Mouse (Mus musculus) mouse embryonic stem cell (cell line): ENCODE data around the gene Gm49366.
"Not testable (repeated sequence)": the region's sequence is repeated elsewhere in the genome, so short reads cannot be mapped to it uniquely, and the experiment has no call there.

Experiments used
- in situ Hi-C, 2 experiments: fragments of 300-500 bp; cut with MboI; formaldehyde crosslinking; loops; 1 replicate in 1 of 2; 3 replicates in 1 of 2; pipeline ENCODE4 v1.14.3; 2019 to 2020; ENCODE audit warnings: low sequenced_read_pairs in 2 of 2, low pct_unique_long_range_greater_than_20kb in 1 of 2, mixed read lengths in 1 of 2; ENCODE audit not compliant: unreplicated experiment in 1 of 2

Gene Gm49366

GRCm38 (mm10) chr12:84028328-84028727 lies 10.4 kb upstream of the Gm49366 start:
- in situ Hi-C loops, result not testable (repeated sequence)

- in situ Hi-C loops, result not testable (repeated sequence)
Measured at GRCm38 (mm10) chr12:84029043-84029442, 9.7 kb upstream of the Gm49366 start.

- in situ Hi-C loops, result no loop called here
Measured at GRCm38 (mm10) chr12:84030659-84031332, 7.9 kb upstream of the Gm49366 start.

GRCm38 (mm10) chr12:84032854-84033253 lies 5.9 kb upstream of the Gm49366 start:
- in situ Hi-C loops, result no loop called here

- in situ Hi-C loops, result not testable (repeated sequence)
Measured at GRCm38 (mm10) chr12:84033302-84033701, 5.4 kb upstream of the Gm49366 start.

GRCm38 (mm10) chr12:84034108-84034507 lies 4.6 kb upstream of the Gm49366 start:
- in situ Hi-C loops, result no loop called here

- in situ Hi-C loops, result not testable (repeated sequence)
Measured at GRCm38 (mm10) chr12:84038241-84038640, 494 bp upstream of the Gm49366 start, which contains the start of gene Acot4. Acot4 (plus strand) TSS chr12:84038379.

GRCm38 (mm10) chr12:84042248-84042647 lies 3.5 kb downstream of the Gm49366 start:
- in situ Hi-C loops, result loop anchor here (10.0 kb wide), 1 partner anchor 57 kb away; the partner anchor contains the start of genes Acot2 (in 2 of the 2) and Heatr4 (in 2 of the 2)

GRCm38 (mm10) chr12:84044045-84044444 lies 5.3 kb downstream of the Gm49366 start:
- in situ Hi-C loops, result loop anchor here (10.0 kb wide), 1 partner anchor 59 kb away; the partner anchor contains the start of genes Acot2 (in 2 of the 2) and Heatr4 (in 2 of the 2)

GRCm38 (mm10) chr12:84046906-84047305 lies 8.2 kb downstream of the Gm49366 start:
- in situ Hi-C loops, result loop anchor here (10.0 kb wide), 1 partner anchor 62 kb away; the partner anchor contains the start of genes Acot2 (in 2 of the 2) and Heatr4 (in 2 of the 2)

GRCm38 (mm10) chr12:84050744-84051143 lies 12.0 kb downstream of the Gm49366 start:
- in situ Hi-C loops, result loop anchor here (25.0 kb wide), 2 partner anchors 263 to 338 kb away; no protein-coding TSS in a partner anchor

- in situ Hi-C loops, result loop anchor here (25.0 kb wide), 2 partner anchors 265 to 340 kb away; no protein-coding TSS in a partner anchor
Measured at GRCm38 (mm10) chr12:84051937-84052474, 13.3 kb downstream of the Gm49366 start, which contains the start of gene Acot3. Acot3 (plus strand) TSS chr12:84052144.

- in situ Hi-C loops, result loop anchor here (25.0 kb wide), 2 partner anchors 265 to 340 kb away; no protein-coding TSS in a partner anchor
Measured at GRCm38 (mm10) chr12:84052609-84053008, 13.9 kb downstream of the Gm49366 start.

- in situ Hi-C loops, result loop anchor here (25.0 kb wide), 2 partner anchors 266 to 341 kb away; no protein-coding TSS in a partner anchor
Measured at GRCm38 (mm10) chr12:84053173-84053572, 14.4 kb downstream of the Gm49366 start.

GRCm38 (mm10) chr12:84053679-84054391 lies 15.1 kb downstream of the Gm49366 start:
- in situ Hi-C loops, result loop anchor here (25.0 kb wide), 2 partner anchors 267 to 342 kb away; no protein-coding TSS in a partner anchor

GRCm38 (mm10) chr12:84060946-84061345 lies 22.2 kb downstream of the Gm49366 start:
- in situ Hi-C loops, result loop anchor here (5.0 to 25.0 kb wide), 3 partner anchors 99 to 349 kb away; no protein-coding TSS in a partner anchor

- in situ Hi-C loops, result loop anchor here (5.0 to 25.0 kb wide), 3 partner anchors 100 to 350 kb away; no protein-coding TSS in a partner anchor
Measured at GRCm38 (mm10) chr12:84062336-84062735, 23.6 kb downstream of the Gm49366 start.

GRCm38 (mm10) chr12:84063228-84063627 lies 24.5 kb downstream of the Gm49366 start:
- in situ Hi-C loops, result loop anchor here (5.0 to 25.0 kb wide), 3 partner anchors 101 to 351 kb away; no protein-coding TSS in a partner anchor
